Mouse (Mus musculus) C2C12 (cell line): ENCODE results near the gene Dmrta1.

ENCODE experiments used
- CEBPB ChIP-seq: IDR thresholded peaks from one replicate; pipeline ENCODE4 v1.6.1; 2011; ENCODE audit warnings: low read depth, mild to moderate bottlenecking, control low read depth, moderate library complexity
- CTCF ChIP-seq: IDR thresholded peaks from one replicate; pipeline ENCODE4 v1.5.1; 2011; ENCODE audit not compliant: control insufficient read depth, insufficient read depth, insufficient read length
- MAX ChIP-seq: IDR thresholded peaks from one replicate; pipeline ENCODE4 v1.6.1; 2011; ENCODE audit warnings: mild to moderate bottlenecking, control low read depth
- MYOD1 ChIP-seq: IDR thresholded peaks from one replicate; pipeline ENCODE4 v1.6.1; 2011; ENCODE audit warnings: low read depth; ENCODE audit not compliant: control insufficient read depth, insufficient read length
- USF1 ChIP-seq: IDR thresholded peaks from one replicate; pipeline ENCODE4 v1.6.1; 2011; ENCODE audit warnings: low read depth, mild to moderate bottlenecking, control low read depth, moderate library complexity

DNA sequence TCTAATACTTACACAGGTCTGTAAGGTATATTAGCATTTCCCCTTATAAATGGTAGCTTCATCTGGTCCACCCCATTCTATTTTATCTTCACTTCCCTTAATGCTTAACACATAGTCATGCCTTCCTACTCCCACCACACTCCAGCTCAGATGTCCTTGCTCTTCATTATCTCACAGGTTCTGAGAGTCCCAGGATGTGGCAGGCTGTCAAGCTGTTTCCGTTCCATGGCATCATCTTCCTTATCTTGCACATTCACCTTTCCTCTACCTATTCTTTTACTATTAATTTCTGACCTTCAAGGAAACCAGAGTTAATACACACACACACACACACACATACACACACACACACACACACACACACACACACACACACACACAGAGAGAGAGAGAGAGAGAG, 27.5 kb upstream of the Dmrta1 start:
- TF ChIP-seq CTCF, result no peak
- no peak for TF ChIP-seq CEBPB
- TF ChIP-seq MAX, result no peak
- TF ChIP-seq USF1, result no peak
- no peak for TF ChIP-seq MYOD1
